Mouse (Mus musculus) heart, postnatal 10 days (tissue): Measurements from ENCODE around the gene Eprs. TPM values are rescaled to one million over a fixed set of nuclear protein-coding genes. Genes with fewer than 3 reads are reported as not detected.

ENCODE experiments used
- DNase-seq, 2 experiments: peaks; one replicate each; pipeline ENCODE4 v3.0.0; 2021
- intact Hi-C: fragments of 180-260 bp; cut with DNase I; formaldehyde crosslinking; loops from one replicate; pipeline ENCODE4 v1.15.1; 2025
- total RNA-seq, 2 experiments: library from RNA; stranded (reverse); gene quantifications; 2 replicates each; pipeline ENCODE4 v1.2.3; 2021

Gene Eprs
- total RNA-seq, 2 experiments from 2014 or later, result 74.3 to 75.4 TPM

- intact Hi-C loops, result no loop called here
- no peak for DNase-seq
Measured at GRCm38 (mm10) chr1:185356246-185356645, 6.6 kb upstream of the Eprs start.

- DNase-seq, result no peak
- intact Hi-C loops, result no loop called here
Measured at GRCm38 (mm10) chr1:185358211-185358610, 4.6 kb upstream of the Eprs start.

GRCm38 (mm10) chr1:185363526-185364182 lies 810 bp downstream of the Eprs start:
- peak; percentile 54 to 73 for DNase-seq
- intact Hi-C loops, result loop anchor here (2.0 kb wide), 1 partner anchor 31 kb away; the partner anchor contains the start of gene Bpnt1

GRCm38 (mm10) chr1:185364183-185364540 lies 1.3 kb downstream of the Eprs start:
- intact Hi-C loops, result no loop called here

GRCm38 (mm10) chr1:185367383-185367782 lies 4.5 kb downstream of the Eprs start:
- DNase-seq, result no peak
- intact Hi-C loops, result no loop called here

More at GRCm38 (mm10) chr1:185364183-185364540, 1.3 kb downstream of the Eprs start:
- peak in 1 of 2 experiments; percentile 3 for DNase-seq

- intact Hi-C loops, result no loop called here
- no peak for DNase-seq
Measured at GRCm38 (mm10) chr1:185369979-185370378, 7.1 kb downstream of the Eprs start.

- intact Hi-C loops, result no loop called here
- no peak for DNase-seq
Measured at GRCm38 (mm10) chr1:185376390-185376789, 13.5 kb downstream of the Eprs start.

GRCm38 (mm10) chr1:185377429-185377828 lies 14.6 kb downstream of the Eprs start:
- intact Hi-C loops, result no loop called here
- no peak for DNase-seq

GRCm38 (mm10) chr1:185401615-185402014 lies 38.8 kb downstream of the Eprs start:
- DNase-seq, result no peak
- intact Hi-C loops, result no loop called here

- intact Hi-C loops, result no loop called here
- peak; percentile 16 to 47 for DNase-seq
Measured at GRCm38 (mm10) chr1:185404021-185404420, 41.2 kb downstream of the Eprs start.

- peak; percentile 19 to 30 for DNase-seq
Measured at GRCm38 (mm10) chr1:185405921-185406320, 43.1 kb downstream of the Eprs start.

GRCm38 (mm10) chr1:185409831-185410230 lies 47.0 kb downstream of the Eprs start:
- intact Hi-C loops, result loop anchor here (5.0 kb wide), 1 partner anchor 92 kb away; no protein-coding TSS in a partner anchor
- no peak for DNase-seq

More at GRCm38 (mm10) chr1:185405921-185406320, 43.1 kb downstream of the Eprs start:
- intact Hi-C loops, result no loop called here

GRCm38 (mm10) chr1:185418011-185418410 lies 55.2 kb downstream of the Eprs start:
- DNase-seq, result no peak
- intact Hi-C loops, result no loop called here

GRCm38 (mm10) chr1:185419805-185420204 lies 57.0 kb downstream of the Eprs start:
- intact Hi-C loops, result no loop called here
- DNase-seq, result no peak

- DNase-seq, result no peak
- intact Hi-C loops, result no loop called here
Measured at GRCm38 (mm10) chr1:185420776-185421175, 57.9 kb downstream of the Eprs start.

- DNase-seq, result no peak
- intact Hi-C loops, result loop anchor here (5.0 kb wide), 1 partner anchor 76 kb away; no protein-coding TSS in a partner anchor
Measured at GRCm38 (mm10) chr1:185426583-185426982, 63.7 kb downstream of the Eprs start.

- intact Hi-C loops, result no loop called here
- DNase-seq, result no peak
Measured at GRCm38 (mm10) chr1:185430488-185430887, 67.6 kb downstream of the Eprs start.

- no peak for DNase-seq
- intact Hi-C loops, result no loop called here
Measured at GRCm38 (mm10) chr1:185431245-185431997, 68.6 kb downstream of the Eprs start.

GRCm38 (mm10) chr1:185431998-185432317 lies 69.1 kb downstream of the Eprs start:
- intact Hi-C loops, result no loop called here

GRCm38 (mm10) chr1:185433112-185433511 lies 70.3 kb downstream of the Eprs start:
- intact Hi-C loops, result no loop called here
- no peak for DNase-seq

More at GRCm38 (mm10) chr1:185431998-185432317, 69.1 kb downstream of the Eprs start:
- DNase-seq, result no peak

- intact Hi-C loops, result no loop called here
- peak; percentile 71 to 72 for DNase-seq
Measured at GRCm38 (mm10) chr1:185438841-185439580, 76.2 kb downstream of the Eprs start.
